Mouse (Mus musculus) midbrain, postnatal 0 days (tissue): ENCODE measurements around the gene Defb25. TPM values are rescaled to one million over a fixed set of nuclear protein-coding genes. Genes with fewer than 3 reads are reported as not detected.

Source experiments
- ATAC-seq: fragments of 200-750 bp; cut with Nextera tagmentation; 2 replicates; pipeline ENCODE4 v1.8.0; 2017; ENCODE audit warnings: moderate number of reproducible peaks, mild to moderate bottlenecking, moderate TSS enrichment, moderate library complexity; ENCODE audit not compliant: low FRiP score
- DNase-seq: peaks from one replicate; pipeline ENCODE4 v3.0.0-alpha.2; 2015; ENCODE audit warnings: low spot score
- H3K27ac ChIP-seq: fragments of 300-500 bp; sonication (generic); 2 replicates; pipeline ENCODE4 v1.5.1; 2014; ENCODE audit warnings: low read depth, mild to moderate bottlenecking, low read length, mixed read lengths
- H3K27me3 ChIP-seq: fragments of 300-500 bp; sonication (generic); 2 replicates; pipeline ENCODE4 v1.6.1; 2014; ENCODE audit warnings: low read length, control low read depth, mixed read lengths; ENCODE audit not compliant: insufficient read depth
- H3K36me3 ChIP-seq: fragments of 300-500 bp; sonication (generic); 2 replicates; pipeline ENCODE4 v1.6.1; 2014; ENCODE audit warnings: low read length, control low read depth, mixed read lengths; ENCODE audit not compliant: insufficient read depth
- H3K4me1 ChIP-seq: fragments of 300-500 bp; sonication (generic); 2 replicates; pipeline ENCODE4 v1.6.1; 2014; ENCODE audit warnings: mild to moderate bottlenecking, control low read depth, antibody characterized with exemption, low read length, mixed read lengths; ENCODE audit not compliant: insufficient read depth
- H3K4me2 ChIP-seq: fragments of 300-500 bp; sonication (generic); 2 replicates; pipeline ENCODE4 v1.6.1; 2014; ENCODE audit warnings: low read depth, mild to moderate bottlenecking, low read length, mixed read lengths; ENCODE audit not compliant: poor library complexity, severe bottlenecking
- H3K4me3 ChIP-seq: fragments of 300-500 bp; sonication (generic); 2 replicates; pipeline ENCODE4 v1.5.1; 2014; ENCODE audit warnings: low read depth, mild to moderate bottlenecking, low read length, moderate library complexity
- H3K9ac ChIP-seq: fragments of 300-500 bp; sonication (generic); replicated peaks from 2 replicates; pipeline ENCODE4 v1.6.1; 2014; ENCODE audit warnings: mild to moderate bottlenecking, low read length, moderate library complexity, mixed read lengths; ENCODE audit not compliant: poor library complexity, severe bottlenecking
- H3K9me3 ChIP-seq: fragments of 300-500 bp; sonication (generic); 2 replicates; pipeline ENCODE4 v1.6.1; 2016; ENCODE audit warnings: low read length, control low read depth
- CTCF ChIP-seq: IDR thresholded peaks from 2 replicates; pipeline ENCODE4 v1.5.1; 2016; ENCODE audit warnings: antibody characterized with exemption, mild to moderate bottlenecking
- WGBS: fragments of 180-500 bp; shearing (Covaris S2); extraction: QIAGEN DNeasy Blood & Tissue Kit; methylation state at CpG from one replicate; pipeline ENCODE4 v1.1.7; 2014; 5-methylcytosine and 5-hydroxymethylcytosine counted together
- polyA plus RNA-seq: library from polyadenylated mRNA; unstranded; fragments of >200 nt; fragmentation: Nextera tagmentation; extraction: Ambion mirVana; gene quantifications from 2 replicates; pipeline ENCODE4 v1.2.1, GENCODE M21; 2015
- total RNA-seq: library from RNA; depleted of rRNA; stranded (reverse); fragments of >200 nt; gene quantifications from 2 replicates; pipeline ENCODE4 v1.2.3, GENCODE M21; 2014

The Defb25 gene
- total and polyA plus RNA-seq, 2 experiments from 2014 or later, result 1.2 TPM; not detected in 1

DNA sequence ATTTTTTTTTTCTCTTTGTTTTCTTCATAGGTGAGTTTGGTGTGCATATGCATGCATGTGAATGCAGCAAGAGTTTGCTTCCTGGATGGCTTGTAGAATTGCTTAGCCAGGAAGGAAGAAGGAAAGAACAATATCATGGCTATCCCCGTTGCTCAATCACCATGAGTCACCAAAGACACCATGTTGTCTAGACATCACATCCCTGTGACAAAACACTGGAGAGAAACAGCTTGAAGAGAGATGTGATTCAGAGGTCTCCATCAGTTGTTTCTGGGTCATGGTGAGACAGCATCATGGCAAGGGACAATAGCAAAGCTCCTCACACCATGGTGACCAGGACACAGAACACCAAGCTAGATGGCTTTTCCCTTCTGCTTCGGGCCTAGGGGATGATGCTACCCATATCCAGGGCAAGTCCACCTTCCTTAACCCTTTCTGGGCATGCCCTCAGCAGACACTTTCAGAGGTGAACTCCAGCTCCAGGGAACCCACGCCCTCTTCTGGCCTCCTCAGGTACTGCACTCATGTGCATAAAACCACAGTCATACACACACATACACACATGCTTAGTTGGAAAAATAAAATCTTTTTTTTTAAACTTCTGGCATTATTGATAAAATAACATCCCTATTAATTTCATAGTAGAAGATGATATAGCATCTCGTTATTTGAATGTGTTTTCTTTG, 21.4 kb downstream of the Defb25 start:
- ATAC-seq, result no peak
- Histone ChIP-seq H3K27ac (no peak overlapping the region), H3K9ac (no peak overlapping the region), H3K9me3 (no peaks in the 10 kb centered on the region), H3K36me3 (no peaks in the 10 kb centered on the region), H3K4me1 (no peaks in the 10 kb centered on the region), H3K4me3 (no peak overlapping the region), H3K4me2 (no peak overlapping the region), H3K27me3 (no peaks in the 10 kb centered on the region)
- 80% methylated on average over 4 of the region's 4 CpGs for WGBS
- no peak for DNase-seq
- TF ChIP-seq CTCF, result peak; percentile 43; the same call in 1 of the 2 replicates

GRCm38 (mm10) chr2:152600076-152600475, 22.8 kb downstream of the Defb25 start:
- WGBS, result 83% methylated on average over 6 of the region's 6 CpGs
- Histone ChIP-seq H3K4me2 (no peak overlapping the region), H3K27ac (no peak overlapping the region), H3K9ac (no peak overlapping the region), H3K36me3 (no peaks in the 10 kb centered on the region), H3K27me3 (no peaks in the 10 kb centered on the region), H3K4me3 (no peak overlapping the region), H3K4me1 (no peaks in the 10 kb centered on the region), H3K9me3 (no peaks in the 10 kb centered on the region)
- no peak for TF ChIP-seq CTCF
- DNase-seq (no peak), ATAC-seq (no peak)

DNA sequence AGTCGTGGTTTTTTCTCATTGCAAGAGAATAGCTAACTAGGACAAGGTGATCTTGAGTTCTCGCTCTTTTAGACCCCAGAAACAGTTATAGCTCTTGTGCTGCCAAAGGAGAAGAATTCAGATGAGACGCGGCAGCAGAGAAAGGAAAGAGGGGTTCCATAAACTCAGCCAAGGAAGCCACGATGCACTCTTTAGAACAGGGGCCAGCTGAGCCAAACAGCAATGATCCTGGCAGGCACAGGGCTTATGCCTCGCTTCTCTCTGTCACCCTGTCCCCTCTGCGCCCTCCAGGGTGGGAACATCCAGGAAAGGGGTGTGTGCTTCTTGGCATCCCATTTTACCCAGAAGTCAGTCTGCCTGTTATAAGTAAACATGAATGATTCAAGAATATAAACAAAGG, 23.6 kb downstream of the Defb25 start, which contains the start of gene Defb45:
TSS of gene Defb45 (minus strand) at position 101 of the 400 bp plus-strand sequence.
- DNase-seq (no peak), ATAC-seq (no peak)
- Histone ChIP-seq H3K36me3 (no peaks in the 10 kb centered on the region), H3K4me3 (no peak within 1 kb of the TSS), H3K4me1 (no peaks in the 10 kb centered on the region), H3K4me2 (no peak within 1 kb of the TSS), H3K27me3 (no peaks in the 10 kb centered on the region), H3K27ac (no peak within 1 kb of the TSS), H3K9ac (no peak within 1 kb of the TSS), H3K9me3 (no peaks in the 10 kb centered on the region)
- WGBS, result 66% methylated on average over 7 of the region's 7 CpGs
- TF ChIP-seq CTCF, result no peak

DNA sequence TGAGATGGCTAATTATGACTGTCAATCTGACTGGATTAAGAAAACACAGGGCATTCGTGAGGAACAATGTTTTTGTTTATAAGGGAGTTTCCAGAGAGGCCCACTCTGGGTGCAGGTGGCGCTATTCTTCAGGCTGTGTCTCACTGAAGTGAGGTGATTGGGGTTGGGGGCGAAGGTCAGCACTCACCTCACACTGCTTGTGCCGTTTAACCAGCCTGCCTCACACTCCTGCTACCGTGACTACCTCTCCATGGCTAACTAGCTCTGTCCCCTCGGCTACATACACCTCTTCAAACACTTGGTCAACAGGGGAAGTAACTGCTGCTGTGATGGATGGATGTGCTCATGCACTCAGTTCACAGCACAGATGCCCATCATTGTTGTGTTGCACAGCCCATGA, 33.8 kb downstream of the Defb25 start:
- Histone ChIP-seq H3K4me1 (no peaks in the 10 kb centered on the region), H3K4me3 (no peak overlapping the region), H3K9ac (no peak overlapping the region), H3K27me3 (no peaks in the 10 kb centered on the region), H3K4me2 (no peak overlapping the region), H3K9me3 (no peaks in the 10 kb centered on the region), H3K27ac (no peak overlapping the region), H3K36me3 (no peaks in the 10 kb centered on the region)
- no peak for ATAC-seq
- no peak for TF ChIP-seq CTCF
- WGBS, result 49% methylated on average over 6 of the region's 6 CpGs
- no peak for DNase-seq

GRCm38 (mm10) chr2:152588450-152588849, 34.4 kb downstream of the Defb25 start:
- 40% methylated on average over 2 of the region's 2 CpGs for WGBS
- H3K27me3 ChIP-seq, result no peaks in the 10 kb centered on the region
- H3K4me1 ChIP-seq, result no peaks in the 10 kb centered on the region
- H3K4me3 ChIP-seq, result no peak overlapping the region
- H3K27ac ChIP-seq, result no peak overlapping the region
- no peak for DNase-seq
- H3K9ac ChIP-seq, result no peak overlapping the region
- TF ChIP-seq CTCF, result no peak
- no peaks in the 10 kb centered on the region for H3K36me3 ChIP-seq
- no peak for ATAC-seq
- H3K4me2 ChIP-seq, result no peak overlapping the region
- no peaks in the 10 kb centered on the region for H3K9me3 ChIP-seq

DNA sequence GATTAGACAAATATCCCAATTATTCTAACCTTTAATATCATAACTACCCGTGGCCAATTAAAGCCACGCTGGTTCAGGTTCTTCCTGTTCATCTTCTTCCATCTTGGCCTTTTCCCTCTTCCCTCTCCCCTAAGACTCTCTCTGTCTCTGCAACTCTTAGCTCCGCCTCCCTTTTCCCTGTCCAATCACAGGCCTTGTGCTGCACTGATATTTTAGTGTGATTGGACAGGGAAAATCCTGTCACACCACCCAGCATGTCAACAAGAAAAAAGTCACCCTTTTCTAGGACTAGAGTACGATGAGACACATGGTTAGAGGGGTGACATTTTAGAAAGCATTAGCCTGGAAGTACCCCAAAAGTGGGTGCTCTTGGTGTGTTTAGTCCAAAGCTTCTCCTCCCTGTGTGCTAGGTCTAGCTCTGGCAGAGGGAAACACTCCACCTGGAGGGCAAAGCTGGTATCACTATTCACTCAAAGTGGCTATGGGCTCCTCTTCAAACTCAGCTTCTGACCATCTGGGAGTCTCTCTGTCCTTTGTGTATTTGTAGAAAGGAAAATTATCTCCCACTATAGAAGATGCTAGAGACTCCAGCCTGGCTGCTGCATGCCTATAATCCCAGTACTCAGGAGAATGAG, 35.8 kb downstream of the Defb25 start:
- no peaks in the 10 kb centered on the region for H3K36me3 ChIP-seq
- H3K9me3 ChIP-seq, result no peaks in the 10 kb centered on the region
- no peak overlapping the region for H3K4me3 ChIP-seq
- no peak for DNase-seq
- no peak overlapping the region for H3K9ac ChIP-seq
- H3K4me2 ChIP-seq, result no peak overlapping the region
- WGBS, result 72% methylated on average over 4 of the region's 4 CpGs
- ATAC-seq, result no peak
- TF ChIP-seq CTCF, result peak; percentile 44
- no peak overlapping the region for H3K27ac ChIP-seq
- H3K4me1 ChIP-seq, result no peaks in the 10 kb centered on the region
- no peaks in the 10 kb centered on the region for H3K27me3 ChIP-seq
